Comparison of ENCODE assay signal across 17 mouse cellular contexts in genomic region chr8:120502428-120502827, GRCm38 (mm10).
A peak's percentile ranks its signal among the peaks of the same experiment; 100 is the strongest.
DNase-seq lines count a peak whose midpoint lies in the region; ATAC-seq and TF ChIP-seq lines count a peak whose summit lies in the region.
"Had no signal": no experiment of that assay in that cellular context is flagged by ENCODE, and none has a peak within 500 bp of the region (broad histone marks: within the 10 kb centered on the region; RNA-seq: fewer than 3 reads in every experiment).

No protein-coding gene starts in this region.

- 0 out of 2 replicates have a peak overlapping the region, but pooled peaks have one; percentile 11 for H3K9ac ChIP-seq in hindbrain, embryonic 11.5 days (ENCODE audit: low read depth, low read length)
- no peak overlapping the region for H3K9ac ChIP-seq in hindbrain, embryonic 16.5 days (ENCODE audit: low read depth, low read length)
- H3K9ac ChIP-seq in MEL (ENCODE audit: control insufficient read depth, low read depth, low read length, poor library complexity, severe bottlenecking): 0 out of 2 replicates have a peak overlapping the region, but pooled peaks have one; percentile 6
- H3K9ac ChIP-seq in hindbrain, embryonic 13.5 days: peak overlapping the region; percentile 39; the same call in 1 of the 2 replicates
- H3K9ac ChIP-seq: limb, embryonic 15.5 days; neural tube, embryonic 15.5 days had no signal

- no peak overlapping the region for H3K4me3 ChIP-seq in hindbrain, embryonic 11.5 days (ENCODE audit: low read depth, low read length)
- no peak overlapping the region for H3K4me3 ChIP-seq in hindbrain, embryonic 16.5 days (ENCODE audit: low read length)
- no peak overlapping the region for H3K4me3 ChIP-seq in MEL (ENCODE audit: control insufficient read depth in 1 of 2, insufficient read depth in 1 of 2, low read depth in 2 of 2, low read length in 2 of 2)
- no peak overlapping the region for H3K4me3 ChIP-seq in hindbrain, embryonic 13.5 days
- no peak overlapping the region for H3K4me3 ChIP-seq in cerebellum, adult 2 months (replicated peaks; ENCODE audit: insufficient read depth, low read depth, low read length)
- H3K4me3 ChIP-seq: left cerebral cortex, adult 2 months; limb, embryonic 15.5 days; neural tube, embryonic 15.5 days had no signal

- TF ChIP-seq POLR2A in MEL (IDR thresholded peaks at IDR 0.05; ENCODE audit: control insufficient read depth in 1 of 2, insufficient read depth in 1 of 2, low read depth in 1 of 2, low read length in 2 of 2, poor library complexity in 1 of 2): no peak
- TF ChIP-seq POLR2A in cerebellum, adult 2 months (IDR thresholded peaks at IDR 0.05; ENCODE audit: borderline replicate concordance, insufficient read depth, low read length): no peak

- ATAC-seq in hindbrain, embryonic 11.5 days (ENCODE audit: low FRiP score): no peak
- ATAC-seq in hindbrain, embryonic 16.5 days: no peak
- ATAC-seq in hindbrain, embryonic 13.5 days (ENCODE audit: low FRiP score): no peak
- ATAC-seq in megakaryocyte progenitor cell, adult 5-6 weeks (replicated peaks; ENCODE audit: poor library complexity): peak; percentile 14

- no peak for TF ChIP-seq RAD21 in MEL (IDR thresholded peaks at IDR 0.05; ENCODE audit: low read depth, low read length)

- no peaks in the 10 kb centered on the region for H3K36me3 ChIP-seq in hindbrain, embryonic 11.5 days (ENCODE audit: control insufficient read depth, insufficient read depth, low read length)
- H3K36me3 ChIP-seq in hindbrain, embryonic 16.5 days (ENCODE audit: control insufficient read depth, insufficient read depth, low read length): no peaks in the 10 kb centered on the region
- peaks cover 0 to 42% of the 10 kb centered on the region in 2 experiments; a peak in 2 of 4 replicates for H3K36me3 ChIP-seq in MEL (ENCODE audit: control insufficient read depth in 1 of 2, insufficient read depth in 2 of 2, low read length in 2 of 2)
- no peaks in the 10 kb centered on the region for H3K36me3 ChIP-seq in hindbrain, embryonic 13.5 days
- H3K36me3 ChIP-seq: limb, embryonic 15.5 days; neural tube, embryonic 15.5 days had no signal

- no peaks in the 10 kb centered on the region for H3K9me3 ChIP-seq in hindbrain, embryonic 11.5 days (ENCODE audit: control insufficient read depth, low read length)
- no peaks in the 10 kb centered on the region for H3K9me3 ChIP-seq in hindbrain, embryonic 16.5 days (ENCODE audit: control insufficient read depth, low read length)
- no peaks in the 10 kb centered on the region for H3K9me3 ChIP-seq in MEL (replicated peaks; ENCODE audit: insufficient read depth, low read length)
- no peaks in the 10 kb centered on the region for H3K9me3 ChIP-seq in hindbrain, embryonic 13.5 days
- H3K9me3 ChIP-seq: limb, embryonic 15.5 days; neural tube, embryonic 15.5 days had no signal

- TF ChIP-seq EP300 in MEL (IDR thresholded peaks at IDR 0.05; ENCODE audit: low read depth in 1 of 2, low read length in 2 of 2): peak in 1 of 2 experiments; percentile 8; a peak in 1 of 4 replicates

- WGBS in hindbrain, embryonic 11.5 days: 65% methylated on average over 5 of the region's 5 CpGs
- WGBS in hindbrain, embryonic 16.5 days: 62% methylated on average over 5 of the region's 5 CpGs
- 52% methylated on average over 5 of the region's 5 CpGs for WGBS in hindbrain, embryonic 13.5 days
- WGBS in cerebellum, adult 2 months: 69% methylated on average over 5 of the region's 5 CpGs

- H3K4me1 ChIP-seq in hindbrain, embryonic 11.5 days (replicated peaks; ENCODE audit: control insufficient read depth, insufficient read depth, low read length): peaks cover 54% of the 10 kb centered on the region
- H3K4me1 ChIP-seq in hindbrain, embryonic 16.5 days (ENCODE audit: control insufficient read depth, insufficient read depth, low read depth, low read length): peaks cover 67% of the 10 kb centered on the region
- peaks cover 5 to 41% of the 10 kb centered on the region in 2 experiments for H3K4me1 ChIP-seq in MEL (ENCODE audit: control insufficient read depth in 1 of 2, insufficient read depth in 2 of 2, low read length in 2 of 2)
- peaks cover 98% of the 10 kb centered on the region for H3K4me1 ChIP-seq in hindbrain, embryonic 13.5 days (replicated peaks)
- H3K4me1 ChIP-seq in cerebellum, adult 2 months (ENCODE audit: control insufficient read depth, insufficient read depth, low read length): peaks cover 74% of the 10 kb centered on the region

- H3K4me2 ChIP-seq in hindbrain, embryonic 11.5 days (replicated peaks; ENCODE audit: low read depth, low read length): no peak overlapping the region
- H3K4me2 ChIP-seq in hindbrain, embryonic 16.5 days (ENCODE audit: low read length): no peak overlapping the region
- H3K4me2 ChIP-seq in hindbrain, embryonic 13.5 days: no peak overlapping the region
- H3K4me2 ChIP-seq: limb, embryonic 15.5 days; neural tube, embryonic 15.5 days had no signal

- TF ChIP-seq CTCF in MEL (IDR thresholded peaks at IDR 0.05 in 2 of 3, conservative IDR thresholded peaks at IDR 0.05 in 1 of 3; ENCODE audit: control insufficient read depth in 1 of 3, insufficient read depth in 1 of 3, low read depth in 2 of 3, low read length in 3 of 3, poor library complexity in 1 of 3, severe bottlenecking in 1 of 3): no peak
- no peak for TF ChIP-seq CTCF in cerebellum, adult 2 months (IDR thresholded peaks at IDR 0.05; ENCODE audit: borderline replicate concordance, insufficient read depth, low read depth, low read length)

- H3K27ac ChIP-seq in hindbrain, embryonic 11.5 days (ENCODE audit: low read depth, low read length): no peak overlapping the region
- no peak overlapping the region for H3K27ac ChIP-seq in hindbrain, embryonic 16.5 days (ENCODE audit: low read depth, low read length)
- peak overlapping the region; percentile 1; the same call in 1 of the 2 replicates for H3K27ac ChIP-seq in MEL (ENCODE audit: control insufficient read depth, low read depth, low read length)
- H3K27ac ChIP-seq in hindbrain, embryonic 13.5 days: no peak overlapping the region
- no peak overlapping the region for H3K27ac ChIP-seq in cerebellum, adult 2 months (ENCODE audit: insufficient read depth, low read length)
- H3K27ac ChIP-seq: left cerebral cortex, adult 2 months; limb, embryonic 15.5 days; neural tube, embryonic 15.5 days had no signal

- DNase-seq in hindbrain, embryonic 11.5 days (ENCODE audit: low spot score): no peak
- DNase-seq in MEL (ENCODE audit: low read depth, low spot score): peak; percentile 71
- no peak for DNase-seq in layer of hippocampus, postnatal 14 days (ENCODE audit: low spot score in 2 of 2)
- DNase-seq in cerebellum, adult 2 months: no peak
- DNase-seq: cerebellum, adult 18-20 months; heart, adult 18-20 months; kidney, adult 2 months; kidney, postnatal 4 days; lung, postnatal 36 days; thymus, adult 2 months had no signal

- H3K79me2 ChIP-seq in MEL (ENCODE audit: control insufficient read depth, insufficient read depth, low read length, poor library complexity): peaks cover 100% of the 10 kb centered on the region

- H3K27me3 ChIP-seq in hindbrain, embryonic 11.5 days (ENCODE audit: control insufficient read depth, insufficient read depth, low read length): no peaks in the 10 kb centered on the region
- no peaks in the 10 kb centered on the region for H3K27me3 ChIP-seq in hindbrain, embryonic 16.5 days (replicated peaks; ENCODE audit: control insufficient read depth, insufficient read depth, low read length)
- H3K27me3 ChIP-seq in MEL (ENCODE audit: control insufficient read depth in 1 of 2, insufficient read depth in 2 of 2, low read length in 2 of 2): no peaks in the 10 kb centered on the region
- no peaks in the 10 kb centered on the region for H3K27me3 ChIP-seq in hindbrain, embryonic 13.5 days
- H3K27me3 ChIP-seq in cerebellum, adult 2 months (ENCODE audit: control insufficient read depth, insufficient read depth, low read length): no peaks in the 10 kb centered on the region
- H3K27me3 ChIP-seq: CH12.LX; neural tube, embryonic 15.5 days had no signal

TF ChIP-seq in MEL, 35 proteins besides CTCF, POLR2A, EP300 and RAD21:
- TF ChIP-seq RCOR1 (IDR thresholded peaks at IDR 0.05; ENCODE audit: low read depth, low read length) (no peak), TAL1 (IDR thresholded peaks at IDR 0.05; ENCODE audit: low read length) (no peak), MEF2A (IDR thresholded peaks at IDR 0.05; ENCODE audit: extremely low read depth, insufficient replicate concordance, low read depth, low read length, poor library complexity, severe bottlenecking) (no peak), SMC3 (IDR thresholded peaks at IDR 0.05; ENCODE audit: low read depth, low read length) (0 out of 2 replicates have a peak, but pooled peaks have one; percentile 7), ELF1 (IDR thresholded peaks at IDR 0.05; ENCODE audit: low read depth, low read length) (no peak), NELFE (IDR thresholded peaks at IDR 0.05; ENCODE audit: low read depth, low read length) (no peak), ZC3H11A (IDR thresholded peaks at IDR 0.05; ENCODE audit: low read depth, low read length) (no peak), MAZ (IDR thresholded peaks at IDR 0.05; ENCODE audit: low read depth, low read length) (peak; percentile 62; the same call in 1 of the 2 replicates), SIN3A (IDR thresholded peaks at IDR 0.05; ENCODE audit: low read length) (peak; percentile 56), ZMIZ1 (IDR thresholded peaks at IDR 0.05; ENCODE audit: low read depth, low read length) (no peak), TBP (IDR thresholded peaks at IDR 0.05; ENCODE audit: low read depth, low read length) (peak; percentile 72; the same call in 1 of the 2 replicates)
TF ChIP-seq in MEL: peak in this region for 4.
